Mouse (Mus musculus) liver, embryonic 11.5 days (tissue): ENCODE results near the gene Bace1. TPM values are rescaled to one million over a fixed set of nuclear protein-coding genes. Genes with fewer than 3 reads are reported as not detected.

ENCODE experiments used
- polyA plus RNA-seq: library from polyadenylated mRNA; unstranded; fragments of >200 nt; fragmentation: Nextera tagmentation; extraction: Ambion mirVana; gene quantifications from 2 replicates; pipeline ENCODE4 v1.2.1, GENCODE M21; 2014

Gene Bace1
- polyA plus RNA-seq, 1 experiment from 2014 or later = 12.9 TPM

Other genes starting within 250 kb of the Bace1 start
- 10.3 and 12.9 TPM in 2 replicates for gene Cep164, start 9.9 kb upstream of the Bace1 start, polyA plus RNA-seq
- gene Pcsk7, start 67.9 kb downstream of the Bace1 start, polyA plus RNA-seq = 12.2 and 13.6 TPM in 2 replicates
- 33.7 and 37.3 TPM in 2 replicates for gene Rnf214, start 68.3 kb downstream of the Bace1 start, polyA plus RNA-seq
- 17.9 and 24.1 TPM in 2 replicates for gene Tagln, start 97.5 kb downstream of the Bace1 start, polyA plus RNA-seq
- gene Sidt2, start 116.7 kb downstream of the Bace1 start, polyA plus RNA-seq = 34.1 and 36.2 TPM in 2 replicates
- gene Pafah1b2, start 174.1 kb downstream of the Bace1 start, polyA plus RNA-seq = 137 and 154 TPM in 2 replicates
- gene Sik3, start 174.2 kb downstream of the Bace1 start, polyA plus RNA-seq = 8.6 and 9.5 TPM in 2 replicates